Mouse (Mus musculus): ENCODE measurements around the gene Mmp24. TPM values are rescaled to one million over a fixed set of nuclear protein-coding genes. Genes with fewer than 3 reads are reported as not detected.

Gene Mmp24
- total RNA-seq, 2 experiments from 2014 or later, result 63.7 to 75.3 TPM

- intact Hi-C loops (cut with DNase I), result loop anchor here (1.0 to 5.0 kb wide), 2 partner anchors 68 to 250 kb away; no protein-coding TSS in a partner anchor
- peak; percentile 51 to 79 for DNase-seq (ENCODE audit: extremely low spot score in 1 of 2, low spot score in 2 of 2)
These were observed 10.3 kb upstream of the Mmp24 start for GRCm38 (mm10) chr2:155764679-155765418.

DNA sequence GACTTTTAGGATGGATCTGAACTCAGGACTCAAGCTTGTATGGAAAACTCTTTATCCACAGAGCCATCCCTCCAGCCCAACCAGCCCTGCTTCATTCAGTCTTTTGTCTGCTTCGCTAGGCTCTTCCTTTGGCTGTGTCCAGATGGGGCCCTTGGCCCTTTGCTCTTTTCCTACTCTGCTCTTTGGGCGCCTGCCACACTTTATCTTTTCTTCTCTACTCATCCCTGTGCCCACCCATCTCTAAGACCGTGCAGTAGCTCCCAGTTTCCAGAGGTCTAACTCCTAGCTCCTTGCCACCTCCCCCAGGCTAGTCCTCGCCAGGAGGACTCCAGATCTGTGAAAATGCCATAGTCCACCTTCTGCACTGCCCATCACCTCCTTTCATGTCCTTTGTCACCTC lies 1.5 kb upstream of the Mmp24 start:
- intact Hi-C loops (cut with DNase I), result no loop called here
- no peak for DNase-seq (ENCODE audit: extremely low spot score in 1 of 2, low spot score in 2 of 2)

DNA sequence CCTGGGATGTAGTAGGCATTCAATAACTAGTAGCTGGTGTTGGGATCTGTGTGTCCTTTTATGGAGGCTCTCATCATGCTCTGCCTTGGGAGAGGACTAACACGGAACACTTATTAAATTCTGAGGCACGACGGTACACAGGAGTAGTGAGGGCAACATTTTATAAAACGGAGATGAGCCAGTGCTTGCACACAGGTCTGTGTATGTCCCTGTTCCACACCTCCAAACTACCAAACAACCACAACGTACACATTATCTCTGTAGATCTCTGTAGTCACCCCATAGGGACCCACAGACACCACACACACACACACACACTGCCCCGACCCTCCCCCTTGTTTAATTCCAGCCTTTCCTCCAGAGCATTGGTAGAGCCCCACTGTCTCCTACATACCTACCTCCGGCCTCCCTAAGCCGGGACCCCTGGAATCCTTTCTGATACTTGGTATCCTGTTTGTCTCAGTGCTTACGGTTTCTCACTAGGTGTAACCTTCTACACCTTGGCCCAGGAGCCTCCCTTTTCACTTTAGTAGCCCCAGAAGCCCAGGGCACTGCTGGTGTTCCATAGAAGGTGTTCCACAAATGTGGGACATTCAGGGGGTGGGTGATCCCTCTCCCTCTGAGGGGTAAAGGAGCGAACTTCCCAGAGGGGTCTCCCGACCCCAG lies 748 bp upstream of the Mmp24 start:
- intact Hi-C loops (cut with DNase I), result no loop called here
- DNase-seq (ENCODE audit: extremely low spot score in 1 of 2, low spot score in 2 of 2), result no peak

DNA sequence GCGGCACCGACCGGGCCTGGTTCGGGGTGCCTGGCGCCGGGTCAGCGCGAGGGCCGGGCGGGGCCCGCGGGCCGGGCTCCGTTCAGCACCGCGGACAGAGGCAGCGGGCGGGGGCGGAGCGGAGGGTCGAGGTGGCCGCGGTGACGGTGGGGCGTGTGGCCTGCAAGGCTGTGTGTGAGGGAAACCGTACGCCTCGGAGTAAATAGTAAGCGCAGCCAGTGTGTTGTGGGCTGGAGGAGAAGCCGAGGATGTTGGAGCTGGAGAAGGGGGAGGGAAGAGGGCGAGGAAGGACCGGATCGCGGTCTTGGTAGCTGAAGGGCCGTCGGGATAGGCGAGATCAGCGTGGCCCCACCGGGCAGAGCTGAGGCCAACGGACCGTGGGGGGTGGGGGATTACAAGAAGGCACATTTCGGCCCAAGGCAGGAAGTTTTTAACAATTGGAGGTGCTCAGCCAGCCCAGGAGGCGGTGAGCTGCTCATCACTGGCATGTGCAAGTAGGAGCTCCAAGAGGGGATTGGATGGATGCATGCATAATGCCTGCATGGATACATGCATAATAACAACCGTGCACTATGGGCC lies 632 bp downstream of the Mmp24 start:
- DNase-seq (ENCODE audit: extremely low spot score in 1 of 2, low spot score in 2 of 2), result peak; percentile 26 to 73
- intact Hi-C loops (cut with DNase I), result no loop called here

- DNase-seq (ENCODE audit: extremely low spot score in 1 of 2, low spot score in 2 of 2), result no peak
- intact Hi-C loops (cut with DNase I), result no loop called here
These were observed 1.9 kb downstream of the Mmp24 start for GRCm38 (mm10) chr2:155776824-155777687.

- intact Hi-C loops (cut with DNase I), result no loop called here
- DNase-seq (ENCODE audit: extremely low spot score in 1 of 2, low spot score in 2 of 2), result no peak
These were observed 2.5 kb downstream of the Mmp24 start for GRCm38 (mm10) chr2:155777688-155777985.

- intact Hi-C loops (cut with DNase I), result no loop called here
- no peak for DNase-seq (ENCODE audit: extremely low spot score in 1 of 2, low spot score in 2 of 2)
These were observed 2.9 kb downstream of the Mmp24 start for GRCm38 (mm10) chr2:155778004-155778403.

DNA sequence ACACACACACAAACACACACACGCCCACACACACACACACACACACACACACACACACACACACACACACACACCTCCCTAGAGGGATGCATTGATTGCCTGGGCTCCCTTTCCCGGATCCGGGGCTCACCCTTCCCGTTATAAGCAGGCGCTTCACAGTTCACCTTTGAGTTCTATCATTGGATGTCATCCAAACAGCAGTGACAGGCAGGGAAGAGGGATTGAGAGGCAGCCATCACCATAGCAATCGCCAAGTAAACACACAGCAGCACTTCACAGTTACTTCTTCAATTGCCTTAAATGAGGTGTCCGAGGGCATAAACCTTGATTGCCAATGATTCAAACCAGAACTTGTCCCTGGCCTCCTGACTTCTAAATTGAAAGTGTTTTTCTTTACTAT lies 3.9 kb downstream of the Mmp24 start:
- intact Hi-C loops (cut with DNase I), result no loop called here
- DNase-seq (ENCODE audit: extremely low spot score in 1 of 2, low spot score in 2 of 2), result no peak

- DNase-seq (ENCODE audit: extremely low spot score in 1 of 2, low spot score in 2 of 2), result no peak
- intact Hi-C loops (cut with DNase I), result no loop called here
These were observed 4.4 kb downstream of the Mmp24 start for GRCm38 (mm10) chr2:155779506-155779905.

GRCm38 (mm10) chr2:155784534-155784933 lies 9.4 kb downstream of the Mmp24 start:
- no peak for DNase-seq (ENCODE audit: extremely low spot score in 1 of 2, low spot score in 2 of 2)
- intact Hi-C loops (cut with DNase I), result no loop called here

DNA sequence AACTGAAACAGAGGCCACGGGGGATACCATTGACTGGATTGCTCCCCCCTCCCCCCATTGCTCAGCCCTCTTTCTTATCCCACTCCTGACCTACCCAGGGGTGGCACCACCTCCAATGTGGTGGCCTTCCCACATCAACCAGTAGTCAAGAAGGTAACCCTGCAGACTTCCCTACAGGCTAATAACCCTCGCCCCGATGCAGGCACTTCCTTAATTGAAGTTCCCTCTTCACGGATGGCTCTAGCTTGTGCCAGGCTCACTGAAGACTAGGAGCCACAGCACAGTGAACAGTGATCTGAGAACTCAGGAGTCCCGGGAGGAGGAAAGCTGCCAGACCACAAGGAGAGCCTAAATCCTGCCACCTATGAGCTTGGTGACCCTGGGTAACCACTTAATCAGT lies 11.8 kb downstream of the Mmp24 start:
- intact Hi-C loops (cut with DNase I), result no loop called here
- no peak for DNase-seq (ENCODE audit: extremely low spot score in 1 of 2, low spot score in 2 of 2)

GRCm38 (mm10) chr2:155787949-155788931 lies 13.1 kb downstream of the Mmp24 start:
- intact Hi-C loops (cut with DNase I), result no loop called here
- DNase-seq (ENCODE audit: extremely low spot score in 1 of 2, low spot score in 2 of 2), result no peak

- intact Hi-C loops (cut with DNase I), result no loop called here
These were observed 17.8 kb downstream of the Mmp24 start for GRCm38 (mm10) chr2:155792899-155793298.

GRCm38 (mm10) chr2:155794674-155795445 lies 19.7 kb downstream of the Mmp24 start:
- intact Hi-C loops (cut with DNase I), result no loop called here
- DNase-seq (ENCODE audit: extremely low spot score in 1 of 2, low spot score in 2 of 2), result no peak

More at GRCm38 (mm10) chr2:155792899-155793298, 17.8 kb downstream of the Mmp24 start:
- no peak for DNase-seq (ENCODE audit: extremely low spot score in 1 of 2, low spot score in 2 of 2)

DNA sequence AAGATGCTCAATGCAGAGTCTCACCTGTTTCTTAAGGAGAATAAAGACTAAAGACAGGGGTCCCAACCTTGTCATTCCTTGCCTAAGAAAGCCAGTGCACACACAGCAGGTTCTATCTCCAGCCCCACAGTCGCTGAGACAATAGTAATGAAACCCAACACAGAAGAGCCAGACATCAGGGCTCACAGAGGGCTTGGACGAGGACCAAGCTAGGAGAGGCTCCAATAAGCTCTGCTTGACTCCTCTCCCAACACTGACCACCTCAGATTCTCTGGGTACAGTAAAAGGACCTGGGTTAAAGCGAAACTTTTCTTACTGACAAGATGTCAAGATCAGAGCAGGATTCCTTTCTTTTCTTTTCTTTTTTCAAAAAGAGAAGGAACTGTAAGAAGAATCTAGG lies 23.5 kb downstream of the Mmp24 start:
- intact Hi-C loops (cut with DNase I), result no loop called here
- no peak for DNase-seq (ENCODE audit: extremely low spot score in 1 of 2, low spot score in 2 of 2)

DNA sequence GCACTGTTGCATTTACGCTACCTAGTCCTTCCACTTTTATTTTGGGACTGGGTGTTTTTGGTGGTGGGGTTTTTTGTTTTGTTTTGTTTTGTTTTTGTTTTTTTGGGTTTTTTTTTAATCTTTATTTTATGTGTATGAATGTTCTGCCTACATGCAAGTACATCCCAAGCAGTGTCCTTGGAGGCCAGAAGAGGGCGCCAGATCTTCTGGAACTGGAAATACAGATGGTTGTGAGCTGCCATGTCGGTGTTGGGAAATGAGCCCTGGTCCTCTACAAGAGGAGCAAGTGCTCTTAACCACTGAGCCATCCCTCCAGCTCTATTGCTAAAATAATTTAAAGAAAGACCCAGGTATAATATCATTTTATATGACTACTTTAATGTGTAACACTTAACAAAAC lies 27.6 kb downstream of the Mmp24 start:
- intact Hi-C loops (cut with DNase I), result no loop called here
- DNase-seq (ENCODE audit: extremely low spot score in 1 of 2, low spot score in 2 of 2), result no peak

DNA sequence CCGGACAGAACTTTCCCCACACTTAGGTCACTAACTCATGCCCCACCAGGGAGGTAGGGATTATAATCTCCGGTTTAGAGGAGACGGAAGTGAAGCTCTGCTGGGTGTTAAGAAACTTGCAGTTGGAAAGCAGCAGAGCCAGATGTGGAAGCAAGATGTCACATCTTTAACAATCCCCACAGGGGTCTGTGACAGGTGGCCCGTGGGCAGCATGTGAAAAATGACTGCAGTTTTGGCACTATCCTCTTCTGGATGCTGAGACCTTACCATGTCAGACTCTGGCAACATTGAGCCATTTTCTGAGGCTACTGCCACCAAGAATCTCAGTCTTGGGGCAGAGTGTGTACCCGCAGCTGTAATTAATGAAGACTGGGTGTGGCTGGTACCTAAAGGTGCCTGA lies 28.9 kb downstream of the Mmp24 start:
- intact Hi-C loops (cut with DNase I), result no loop called here
- DNase-seq (ENCODE audit: extremely low spot score in 1 of 2, low spot score in 2 of 2), result no peak

Measured in left cerebral cortex, postnatal 10 days (tissue).